Mouse (Mus musculus) yolk sac, embryonic 10.5 days (tissue): Measurements from ENCODE around the gene Vps13d.

Experiments used
- DNase-seq: peaks from one replicate; pipeline ENCODE4 v3.0.0-alpha.2; 2017; ENCODE audit warnings: low spot score

Vps13d gene

GRCm38 (mm10) chr4:145086509-145086908 is 108.3 kb downstream of the Vps13d start:
- DNase-seq = no peak

GRCm38 (mm10) chr4:145079324-145079723 is 115.5 kb downstream of the Vps13d start:
- peak; percentile 40 for DNase-seq

DNA sequence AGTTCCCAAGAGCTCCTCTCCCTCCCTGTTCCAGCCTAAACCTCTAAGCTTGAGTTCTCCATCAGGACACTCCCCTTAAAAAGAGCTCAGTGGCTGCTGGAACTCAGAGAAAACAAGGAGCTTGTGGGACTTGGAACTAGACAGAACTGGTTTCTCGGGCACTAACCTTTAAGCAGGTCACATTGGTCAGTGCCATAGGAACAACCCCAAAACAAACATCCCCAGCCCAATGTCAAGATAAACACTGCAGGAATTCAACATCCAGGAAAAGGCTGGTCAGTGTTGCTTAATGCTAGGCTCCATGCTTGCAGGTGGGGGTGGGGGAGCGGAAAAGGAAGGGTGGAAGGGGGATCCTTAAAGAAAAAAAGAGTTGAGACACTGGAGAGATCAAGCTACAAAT is 120.5 kb downstream of the Vps13d start:
- peak; percentile 81 for DNase-seq

DNA sequence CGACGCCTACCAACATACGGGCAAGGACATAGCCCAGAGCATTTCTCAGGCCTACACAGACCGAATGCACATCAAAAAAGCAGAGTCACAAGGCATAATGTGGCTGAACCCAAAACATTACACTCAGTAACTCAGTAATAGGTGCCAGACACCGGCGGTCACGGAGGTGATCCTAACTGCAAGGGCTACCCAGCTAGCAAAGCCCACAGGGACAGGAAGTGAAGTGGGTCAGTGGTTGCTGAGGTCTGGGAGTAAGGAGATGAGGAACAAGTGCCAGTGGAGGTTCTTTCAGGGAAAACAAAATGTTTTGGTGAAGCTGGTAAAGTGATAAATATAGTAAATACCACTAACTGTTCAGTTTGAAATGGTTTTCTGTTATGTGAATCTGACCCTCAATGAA is 121.1 kb downstream of the Vps13d start:
- no peak for DNase-seq

GRCm38 (mm10) chr4:145071942-145072341 is 122.9 kb downstream of the Vps13d start:
- DNase-seq = no peak

DNA sequence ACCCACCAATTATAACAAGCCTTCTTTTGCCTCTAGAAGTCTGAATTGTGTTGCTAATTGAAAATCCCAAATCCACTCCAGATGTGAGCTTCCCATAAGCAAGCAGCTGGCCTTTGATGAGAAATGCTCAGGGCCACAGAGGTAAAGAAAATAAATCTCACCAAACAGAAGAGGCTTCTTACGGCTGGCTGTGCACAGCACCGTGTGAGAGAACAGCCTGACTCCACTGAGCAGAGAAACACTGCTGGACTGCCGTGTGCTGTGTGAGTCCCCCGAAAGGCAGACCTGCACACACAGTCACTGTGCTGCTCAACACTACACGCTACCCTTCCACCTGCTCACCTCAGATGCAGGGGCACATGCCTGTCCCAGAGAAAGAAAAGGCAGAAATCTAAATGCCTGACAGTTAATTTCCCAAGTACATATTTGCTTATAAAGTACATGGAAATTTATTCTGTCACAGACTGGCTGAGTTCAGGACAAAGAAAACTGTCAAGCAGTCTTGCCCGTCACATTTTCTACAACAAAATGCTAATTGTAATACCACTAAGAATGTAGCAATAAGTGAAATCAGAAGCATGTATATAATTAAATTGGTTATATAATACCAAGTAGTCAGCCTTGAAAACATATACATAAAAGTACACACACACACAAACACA is 127.7 kb downstream of the Vps13d start:
- no peak for DNase-seq

- no peak for DNase-seq
Measured at GRCm38 (mm10) chr4:145066336-145067018, 128.3 kb downstream of the Vps13d start.

DNA sequence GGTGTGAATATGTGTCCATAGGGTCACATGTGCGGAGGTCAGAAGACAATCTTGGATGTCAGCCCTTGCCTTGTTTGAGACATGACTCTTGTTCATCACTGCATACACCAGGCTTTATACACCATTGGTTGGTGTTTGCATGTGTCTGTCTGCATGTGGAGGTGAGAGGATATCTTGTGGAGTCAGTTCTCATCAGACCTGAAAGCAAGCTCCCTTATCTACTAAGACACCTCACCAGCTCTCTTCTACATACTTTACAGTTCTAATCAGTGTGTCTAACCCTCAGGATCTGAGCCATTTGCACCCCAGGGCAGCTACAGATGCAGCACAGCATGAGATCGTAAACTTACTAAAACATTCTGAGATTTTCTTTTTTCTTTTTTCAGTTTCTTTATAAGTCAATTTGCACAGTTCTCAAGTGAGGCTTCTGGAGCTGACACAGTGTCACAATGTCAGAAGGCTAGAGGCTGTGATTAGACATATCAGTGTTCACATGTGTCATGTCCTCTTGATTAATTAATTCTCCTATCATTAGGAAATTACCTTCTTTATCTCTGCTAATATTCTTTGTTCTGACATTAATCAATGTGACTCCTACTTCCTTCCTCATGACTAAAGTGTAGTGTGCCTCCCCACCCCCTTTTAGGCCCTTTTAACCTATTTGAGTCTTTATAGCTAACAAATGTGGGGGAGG is 135.9 kb downstream of the Vps13d start:
- DNase-seq = no peak

DNA sequence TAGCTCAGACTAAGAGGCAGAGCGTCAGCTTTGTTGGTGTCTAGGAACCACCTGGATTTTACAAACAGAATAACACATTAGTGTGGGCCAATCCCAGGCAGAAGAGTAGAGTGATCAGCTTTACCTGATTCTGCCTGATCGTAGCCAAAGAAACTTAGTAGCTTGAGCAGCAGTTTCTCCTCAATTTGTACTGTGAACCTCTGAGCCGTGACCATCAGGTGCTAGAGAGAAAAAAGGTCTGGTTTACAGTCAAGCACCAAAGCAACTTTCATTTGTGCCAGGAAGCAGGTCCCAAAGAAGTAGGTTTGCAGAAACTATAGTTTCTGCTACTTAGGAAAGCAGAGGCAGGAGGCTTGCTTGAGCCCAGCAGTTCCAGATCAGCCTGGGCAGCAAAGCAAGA is 138.5 kb downstream of the Vps13d start:
- no peak for DNase-seq

DNA sequence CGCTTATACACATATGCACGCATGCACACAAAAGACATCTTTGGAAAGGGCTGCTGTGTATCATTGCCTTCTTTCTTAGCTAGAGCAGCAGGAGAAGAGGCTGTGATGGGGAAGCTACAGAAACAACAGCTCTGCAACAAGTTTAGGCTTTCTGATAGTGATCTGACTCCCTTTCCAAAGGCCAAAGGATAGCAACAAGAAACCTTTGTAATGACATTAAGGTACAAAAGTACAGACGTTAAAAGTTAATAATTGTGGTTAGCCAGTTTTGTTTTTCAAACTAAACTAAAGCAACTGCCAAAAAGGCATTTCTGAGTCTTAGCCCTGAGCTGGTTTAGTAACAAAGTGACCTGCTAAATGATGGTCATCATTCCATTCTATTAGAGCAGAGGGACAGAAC is 139.0 kb downstream of the Vps13d start:
- DNase-seq = peak; percentile 45

DNA sequence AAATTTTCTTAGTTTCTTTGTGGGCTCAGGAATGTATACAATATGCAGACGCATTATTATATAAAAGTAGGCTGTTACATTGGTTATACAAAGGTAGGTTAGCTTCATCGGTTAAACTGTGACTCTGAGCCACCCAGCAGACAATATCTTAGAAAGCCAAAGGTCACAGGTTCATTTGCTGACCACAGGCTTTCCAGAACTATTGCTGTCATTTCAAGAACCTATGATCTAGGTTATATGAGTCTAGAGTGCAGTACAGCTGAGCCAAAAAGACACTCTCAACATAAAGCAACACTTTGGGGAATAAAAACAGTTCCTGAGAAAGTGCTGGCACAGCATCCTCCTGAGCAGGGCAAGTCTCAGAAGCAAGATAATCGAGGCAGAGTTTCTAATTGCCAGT is 140.4 kb downstream of the Vps13d start:
- DNase-seq = peak; percentile 40

DNA sequence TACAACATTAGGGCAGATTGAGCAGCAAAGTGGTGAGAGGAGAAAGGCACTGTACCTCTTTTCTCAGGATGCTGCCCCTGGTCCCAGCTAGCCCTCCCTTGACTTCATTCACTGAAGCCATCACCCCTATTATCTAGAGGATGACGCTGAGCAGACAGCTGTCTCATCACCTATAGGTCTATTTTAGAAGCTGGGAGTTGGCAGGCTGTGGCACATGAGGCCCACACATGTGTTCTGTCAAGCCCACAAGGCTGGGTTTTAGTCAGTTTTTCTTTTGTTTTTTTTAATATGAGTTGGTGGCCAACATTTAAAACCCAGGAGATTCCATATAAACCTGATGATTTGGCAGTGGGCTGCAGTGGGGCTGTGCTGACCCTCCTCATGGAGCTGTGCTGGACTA is 142.1 kb downstream of the Vps13d start:
- no peak for DNase-seq

DNA sequence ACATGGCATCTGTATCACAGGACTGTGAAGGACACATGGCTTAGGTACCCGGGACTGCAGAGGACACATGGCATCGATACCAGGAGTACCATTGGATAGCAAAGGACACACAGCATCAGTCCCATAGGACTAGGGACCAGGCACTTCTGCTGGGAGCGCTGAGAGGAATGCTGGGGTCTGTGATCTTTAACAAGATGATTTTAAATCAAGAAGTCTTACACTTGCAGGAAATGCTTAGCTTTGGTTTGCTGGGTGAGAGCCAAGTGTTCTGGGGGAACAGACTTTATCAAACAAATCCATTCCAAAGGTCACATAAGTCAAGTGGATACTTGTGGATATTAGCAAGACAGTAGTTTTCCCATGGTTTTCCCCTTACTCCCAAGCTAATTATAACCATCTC is 142.5 kb downstream of the Vps13d start:
- DNase-seq = peak; percentile 33

- no peak for DNase-seq
Measured at GRCm38 (mm10) chr4:145051209-145051969, 143.4 kb downstream of the Vps13d start.

GRCm38 (mm10) chr4:145050518-145051208 is 144.1 kb downstream of the Vps13d start:
- DNase-seq = no peak

GRCm38 (mm10) chr4:145047964-145048363 is 146.8 kb downstream of the Vps13d start:
- no peak for DNase-seq

GRCm38 (mm10) chr4:145046032-145046401 is 148.8 kb downstream of the Vps13d start:
- DNase-seq = no peak

- no peak for DNase-seq
Measured at GRCm38 (mm10) chr4:145045312-145046031, 149.3 kb downstream of the Vps13d start.

GRCm38 (mm10) chr4:145041223-145041870 is 153.5 kb downstream of the Vps13d start:
- DNase-seq = no peak

DNA sequence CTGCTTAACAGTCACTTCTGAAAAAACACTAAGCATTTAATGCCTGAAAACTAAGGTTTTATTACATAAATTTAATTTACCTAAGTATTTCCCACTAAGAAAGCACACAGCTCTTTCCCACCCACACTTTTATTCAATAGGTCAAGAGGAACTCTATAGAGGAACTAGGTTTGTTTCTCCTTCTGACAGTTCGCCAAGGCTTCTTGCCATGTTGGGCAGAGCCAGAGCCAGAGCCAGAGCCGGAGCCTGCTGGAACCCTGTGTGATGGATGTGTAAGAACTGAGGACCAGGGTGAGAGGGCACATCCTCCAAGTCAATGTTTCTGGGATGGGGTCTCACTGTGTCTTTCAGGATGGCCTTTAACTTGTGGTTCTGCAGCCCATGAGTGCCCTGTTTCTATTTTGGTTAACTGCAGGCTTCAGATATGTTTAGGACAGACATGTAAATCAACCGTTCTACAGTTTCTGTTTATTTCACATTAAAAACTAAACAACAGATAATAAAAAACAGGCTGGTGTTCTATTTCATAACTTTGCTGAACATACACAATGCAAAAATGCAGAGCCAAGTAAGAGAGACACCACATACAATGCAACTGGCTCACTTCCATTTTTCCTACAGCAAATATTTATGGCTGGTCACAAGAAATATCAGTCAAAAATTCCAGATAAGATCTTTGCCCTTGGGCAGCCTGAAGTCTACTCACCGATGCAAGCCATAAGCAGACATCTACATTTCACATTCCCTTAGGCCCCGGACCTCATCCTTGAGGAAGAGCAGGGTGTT is 157.0 kb downstream of the Vps13d start:
- no peak for DNase-seq
